Mouse (Mus musculus) T-helper 2 cell (primary cell): ENCODE measurements at regions not wholly inside any gene's neighbourhood (a gene's known extent, or its start where the extent isn't known, plus 50 kb on each side); places are given as distances from the start of the nearest gene placed in this dataset.

ENCODE experiments used
- in situ Hi-C: fragments of 300-600 bp; cut with MboI, MseI; formaldehyde crosslinking; loops from one replicate; pipeline ENCODE4 v1.15.1; 2025; ENCODE audit warnings: high pct_unique_total_duplicates

DNA sequence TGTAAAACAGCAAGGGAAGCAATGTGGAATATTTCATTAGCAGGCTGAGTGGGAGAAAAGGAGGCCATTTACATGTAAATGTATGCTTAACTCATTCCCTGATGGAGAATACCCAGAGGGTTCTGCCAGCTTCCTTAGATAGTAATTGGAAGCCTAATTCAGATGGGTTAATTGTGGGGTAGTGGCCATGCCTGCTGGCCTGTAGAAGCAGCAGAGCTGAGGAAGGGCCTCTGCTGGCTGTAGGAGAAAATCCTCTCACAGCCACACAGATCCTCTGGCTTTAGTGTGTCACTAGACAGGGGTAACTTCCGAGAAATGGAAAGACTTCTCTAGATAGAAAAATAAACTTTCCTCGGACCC lies 1588.7 kb upstream of the Got2 start:
- in situ Hi-C loops: loop anchor here (25.0 kb wide), 1 partner anchor 1315 kb away; no protein-coding TSS in a partner anchor

DNA sequence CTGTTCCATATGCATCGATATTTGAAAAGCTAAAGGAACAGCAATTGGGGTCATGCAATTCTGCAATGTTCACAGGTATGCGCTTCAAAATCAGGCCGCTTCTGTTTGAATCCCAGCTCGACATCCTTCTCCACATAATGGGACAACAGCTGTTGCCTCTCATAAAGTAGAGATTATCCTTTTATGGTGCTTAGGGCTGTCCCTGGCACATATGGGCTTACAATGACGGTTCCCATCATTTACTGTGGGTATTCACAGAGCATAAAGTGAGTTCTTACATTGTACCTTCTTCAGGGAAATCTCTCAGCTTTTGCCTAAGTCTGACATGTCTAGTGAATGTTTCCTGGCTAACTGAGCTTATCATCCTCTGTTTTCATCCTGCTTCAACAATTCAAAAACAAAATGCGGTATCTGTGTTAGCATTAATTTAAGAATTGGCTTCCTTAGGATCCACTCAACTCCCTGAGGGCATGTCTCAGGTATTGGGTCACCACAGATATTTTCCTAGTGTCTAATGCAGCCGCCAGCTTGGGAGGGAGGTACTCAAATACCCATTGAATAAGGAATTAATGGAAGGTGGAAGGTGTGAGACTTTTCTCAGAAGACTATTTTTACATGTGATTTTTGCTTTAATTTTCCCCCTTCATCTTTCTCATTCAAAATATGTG lies 1588.2 kb upstream of the Got2 start:
- in situ Hi-C loops: loop anchor here (25.0 kb wide), 1 partner anchor 1314 kb away; no protein-coding TSS in a partner anchor

DNA sequence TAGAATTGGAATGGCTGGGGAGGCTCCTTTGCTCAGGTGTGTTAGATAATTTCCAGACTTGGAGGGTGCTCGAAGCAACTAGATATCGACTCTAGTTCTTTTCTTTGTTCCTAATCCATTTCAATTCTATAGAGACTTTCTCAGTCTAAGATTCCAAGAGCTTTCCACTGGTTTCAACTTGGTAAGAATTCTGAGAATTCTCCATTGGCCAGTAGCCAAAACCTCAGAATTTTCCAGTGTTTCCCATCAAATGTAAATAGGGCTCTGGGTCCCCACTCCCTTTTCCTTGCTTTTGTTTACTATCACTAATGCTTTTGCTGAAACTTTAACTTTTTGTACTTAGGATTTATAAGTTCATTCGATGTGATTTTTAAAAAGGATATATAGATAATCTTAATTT lies 1585.0 kb upstream of the Got2 start:
- in situ Hi-C loops: no loop called here

DNA sequence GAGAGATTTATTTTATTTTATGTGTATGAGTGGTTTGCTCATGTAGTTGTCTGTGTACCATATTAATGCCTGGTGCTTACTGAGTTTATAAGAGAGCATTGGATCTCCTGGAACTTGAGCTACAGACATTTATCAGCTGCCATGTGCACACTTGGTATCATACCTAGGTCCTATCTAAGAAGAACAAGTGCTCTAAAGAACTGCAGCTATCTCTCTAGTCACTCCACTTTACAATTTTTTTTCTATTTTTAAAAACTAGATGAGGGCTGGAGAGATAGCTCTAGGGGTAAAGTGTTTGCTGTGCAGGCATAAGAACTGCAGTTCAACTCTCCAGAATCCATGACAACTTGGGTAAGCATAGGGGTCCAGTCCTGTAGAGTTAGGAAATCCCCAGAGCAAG lies 1573.1 kb upstream of the Got2 start:
- in situ Hi-C loops: no loop called here

DNA sequence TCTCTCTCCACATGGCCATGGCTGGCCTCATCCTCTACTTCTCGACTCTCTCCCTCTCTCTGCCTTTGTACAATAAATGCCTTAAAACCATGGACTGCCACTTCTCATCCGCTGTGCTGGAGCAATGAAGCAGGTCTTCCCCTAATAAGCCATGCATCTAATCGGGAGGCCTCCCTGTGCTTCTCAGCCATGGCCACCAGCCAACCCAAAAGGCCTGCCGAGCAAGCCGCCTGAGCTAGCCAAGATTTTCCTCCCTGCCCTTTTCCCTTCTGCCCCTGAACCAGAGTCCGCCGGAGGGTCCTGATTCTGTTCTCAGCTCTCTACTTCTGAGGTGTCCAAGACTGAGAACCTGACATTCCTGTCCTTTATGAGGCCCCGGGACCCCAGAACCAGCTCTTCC lies 1559.3 kb upstream of the Got2 start:
- in situ Hi-C loops: no loop called here

DNA sequence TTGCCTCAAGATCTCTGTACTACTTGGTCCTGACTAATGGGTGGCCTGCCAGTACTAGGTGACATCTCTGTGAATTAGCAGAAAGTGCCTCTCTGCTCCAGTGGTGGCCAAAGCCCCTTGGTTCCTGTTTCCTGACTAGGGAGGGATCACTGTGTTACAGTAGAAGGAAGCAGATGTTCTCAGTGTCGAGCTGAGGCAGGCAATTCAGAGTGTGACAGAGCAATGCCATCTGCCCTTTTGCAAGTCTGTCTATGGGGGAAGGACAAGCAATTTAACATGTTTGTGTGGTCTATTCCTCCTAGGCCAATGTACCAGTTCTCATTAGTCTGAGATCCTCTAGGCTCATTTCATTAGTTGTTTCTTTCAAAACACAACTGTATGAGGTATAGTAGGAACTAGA lies 1553.1 kb upstream of the Got2 start:
- in situ Hi-C loops: no loop called here

DNA sequence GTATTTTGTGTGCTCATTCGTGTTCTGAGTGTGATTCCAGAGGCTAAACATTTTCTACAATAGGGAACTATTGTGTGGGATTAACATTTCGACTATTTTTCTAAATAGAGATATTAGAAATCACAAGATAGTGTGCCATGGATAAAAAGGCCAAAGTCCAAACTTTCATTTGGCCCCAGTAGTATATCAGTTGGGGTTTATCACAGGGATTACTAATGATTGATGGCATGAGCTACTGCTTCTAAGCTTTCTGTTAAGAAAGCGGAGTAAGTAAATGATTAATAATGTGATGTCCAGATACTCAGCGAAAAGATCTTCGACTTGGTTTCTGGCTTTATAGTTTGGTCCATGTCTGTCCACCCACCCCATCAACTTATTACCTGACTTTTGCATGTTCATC lies 1545.2 kb upstream of the Got2 start:
- in situ Hi-C loops: no loop called here

DNA sequence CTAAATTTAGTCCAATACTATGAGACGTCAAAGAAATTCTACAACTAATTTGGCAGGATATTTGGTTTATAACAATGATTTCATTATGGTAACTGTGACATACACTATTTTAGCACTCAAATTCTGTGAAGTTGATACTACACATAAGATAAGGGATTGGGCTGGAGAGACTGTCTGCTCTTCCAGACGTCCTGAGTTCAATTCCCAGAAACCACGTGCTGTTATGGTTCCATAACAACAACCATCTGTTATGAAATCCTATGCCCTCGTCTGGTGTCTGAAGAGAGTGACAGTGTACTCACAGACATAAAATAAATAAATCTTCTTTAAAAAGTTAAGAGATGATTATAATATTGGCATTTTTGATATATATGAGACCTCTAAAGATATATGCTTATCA lies 1543.1 kb upstream of the Got2 start:
- in situ Hi-C loops: no loop called here

DNA sequence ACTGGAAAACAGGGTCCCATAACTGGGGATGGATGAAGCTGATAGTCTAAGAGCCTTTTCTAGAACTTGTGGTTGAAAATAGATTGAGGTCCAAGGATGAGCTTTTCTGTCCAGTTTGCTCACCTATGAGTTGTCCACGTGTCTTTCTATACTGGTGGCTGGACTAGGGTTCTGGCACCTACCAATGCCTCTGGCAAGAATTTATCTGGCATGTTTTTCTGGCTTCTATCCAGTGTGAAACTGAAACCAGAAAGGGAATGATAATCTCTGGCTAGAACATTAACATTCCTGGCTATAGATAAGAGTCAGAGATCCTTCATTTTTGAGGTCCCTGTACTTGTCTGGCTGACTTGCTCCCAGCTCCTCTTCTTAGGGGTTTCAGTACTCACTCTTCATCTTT lies 1534.0 kb upstream of the Got2 start:
- in situ Hi-C loops: no loop called here

DNA sequence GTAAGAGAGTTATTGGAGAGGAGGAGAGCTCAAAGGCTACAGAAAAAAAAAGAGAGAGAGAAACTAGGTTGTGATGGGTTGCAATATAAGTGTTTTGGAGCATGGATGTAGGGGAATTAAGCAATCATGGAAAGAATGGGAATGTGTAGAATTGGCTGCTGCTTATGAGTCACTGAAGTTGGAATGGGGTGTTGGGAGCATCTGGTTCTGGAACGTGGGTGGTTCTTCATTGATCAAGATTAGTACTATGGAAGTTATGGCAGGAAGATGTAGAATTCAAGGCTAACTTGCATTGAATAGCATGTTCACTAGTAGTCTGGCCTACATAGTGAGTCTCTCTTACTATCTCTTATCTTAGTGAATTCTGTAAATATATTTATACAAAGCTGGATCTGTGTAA lies 1526.4 kb upstream of the Got2 start:
- in situ Hi-C loops: no loop called here

DNA sequence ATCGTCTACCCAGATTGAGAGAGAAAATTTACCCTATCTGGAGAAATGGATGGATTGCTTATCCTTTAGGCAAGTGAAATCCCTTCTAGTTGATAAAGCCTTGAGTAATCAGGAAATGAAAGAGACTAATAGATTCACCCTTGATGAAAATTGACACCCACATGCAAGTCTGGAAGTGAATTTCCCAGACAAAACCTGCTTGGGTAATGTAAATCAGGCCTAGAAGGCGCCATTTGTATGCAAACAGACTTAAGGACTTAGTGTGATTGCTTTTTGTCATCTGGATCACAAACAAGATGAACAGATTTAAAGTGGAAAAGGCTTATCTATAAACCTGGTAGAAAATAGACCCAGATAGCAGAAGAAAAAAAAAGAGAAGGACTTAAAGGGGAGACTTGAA lies 1515.0 kb upstream of the Got2 start:
- in situ Hi-C loops: no loop called here

DNA sequence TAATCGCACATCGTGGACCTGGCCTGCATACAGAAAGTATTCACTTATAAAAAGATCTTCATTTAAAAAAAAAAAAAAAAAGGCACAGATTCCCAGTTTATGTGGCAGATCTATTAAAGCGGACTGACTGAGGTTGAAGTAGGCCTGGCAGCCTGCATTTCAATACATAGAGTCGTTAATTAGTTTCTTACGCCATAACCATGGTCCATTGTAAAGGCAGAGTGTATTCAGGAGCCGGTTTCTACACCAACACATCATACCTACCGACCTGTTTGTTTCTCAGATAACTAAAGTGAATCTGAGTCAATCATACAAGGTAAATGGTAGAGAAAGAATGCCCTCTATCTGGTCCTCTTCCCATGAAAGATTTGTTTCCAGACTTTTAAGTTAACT lies 1509.0 kb upstream of the Got2 start:
- in situ Hi-C loops: no loop called here

DNA sequence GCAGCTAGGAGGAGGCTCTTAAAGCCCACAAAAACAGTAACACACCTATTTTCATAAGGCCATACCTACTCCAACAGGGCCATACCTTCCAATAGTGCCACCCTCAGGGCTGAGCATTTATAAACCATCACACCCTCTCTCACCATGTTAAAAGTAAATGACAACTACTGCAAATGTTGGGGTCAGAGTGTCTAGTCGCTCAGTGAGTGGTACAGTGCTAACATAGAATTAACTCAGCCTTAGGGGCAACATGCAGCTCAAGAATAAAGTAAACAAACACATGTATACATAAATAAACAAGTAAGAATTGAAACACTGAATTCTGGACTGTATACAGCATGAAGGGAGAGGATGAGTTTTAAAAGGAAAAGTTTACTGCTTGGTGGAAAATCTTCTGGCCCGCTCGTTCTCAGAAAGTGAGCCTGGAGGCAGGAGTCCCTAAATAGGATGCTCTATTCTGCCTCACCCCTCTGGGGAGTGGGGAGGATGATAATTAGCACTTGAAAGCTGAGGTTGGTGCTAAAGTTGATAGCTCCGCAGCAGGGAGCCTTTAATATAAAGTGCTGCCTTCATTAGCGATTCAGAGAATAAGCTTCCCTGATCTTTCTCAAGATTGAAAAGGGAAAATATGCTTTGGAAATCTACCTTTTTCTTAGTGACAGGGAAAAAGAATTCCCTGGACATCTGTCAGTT lies 1508.4 kb upstream of the Got2 start:
- in situ Hi-C loops: no loop called here

DNA sequence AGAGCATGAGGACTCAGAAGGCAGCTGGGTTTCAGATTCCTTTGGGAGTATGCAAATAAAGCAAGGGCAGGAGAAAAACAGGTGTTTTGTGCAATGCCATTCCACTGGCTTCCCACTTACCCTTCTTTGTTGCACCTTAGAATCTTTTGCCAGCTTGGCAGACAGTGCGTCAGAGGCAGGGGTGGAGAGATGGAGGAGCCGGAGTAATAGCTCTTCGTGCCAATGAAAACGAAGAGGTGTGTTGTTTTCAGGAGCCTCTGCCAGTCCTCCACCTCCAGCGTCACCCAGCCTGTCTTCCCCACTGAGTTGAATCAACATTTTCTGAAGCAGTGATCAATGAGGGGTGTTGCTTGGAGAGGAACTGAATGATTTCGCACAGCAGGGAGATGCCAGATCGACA lies 1501.3 kb upstream of the Got2 start:
- in situ Hi-C loops: no loop called here

DNA sequence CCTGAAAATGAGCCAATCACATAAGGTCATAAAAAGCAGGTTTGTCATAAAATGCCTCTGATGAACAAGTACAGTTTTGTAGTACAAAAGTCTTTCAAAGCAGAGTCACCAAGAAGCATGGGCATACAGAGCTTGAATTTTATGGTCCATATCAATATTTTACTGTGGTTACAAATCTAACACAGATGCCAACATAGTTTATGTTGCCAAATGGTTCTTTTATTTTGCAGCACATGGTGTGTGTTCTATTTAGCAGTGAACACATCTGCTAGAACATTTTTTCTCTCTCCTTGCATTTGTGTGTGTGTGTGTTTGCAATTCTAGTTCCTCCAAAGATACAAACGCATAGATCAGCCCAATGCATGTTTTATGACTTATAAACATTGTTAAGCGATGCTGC lies 1500.8 kb upstream of the Got2 start:
- in situ Hi-C loops: no loop called here

DNA sequence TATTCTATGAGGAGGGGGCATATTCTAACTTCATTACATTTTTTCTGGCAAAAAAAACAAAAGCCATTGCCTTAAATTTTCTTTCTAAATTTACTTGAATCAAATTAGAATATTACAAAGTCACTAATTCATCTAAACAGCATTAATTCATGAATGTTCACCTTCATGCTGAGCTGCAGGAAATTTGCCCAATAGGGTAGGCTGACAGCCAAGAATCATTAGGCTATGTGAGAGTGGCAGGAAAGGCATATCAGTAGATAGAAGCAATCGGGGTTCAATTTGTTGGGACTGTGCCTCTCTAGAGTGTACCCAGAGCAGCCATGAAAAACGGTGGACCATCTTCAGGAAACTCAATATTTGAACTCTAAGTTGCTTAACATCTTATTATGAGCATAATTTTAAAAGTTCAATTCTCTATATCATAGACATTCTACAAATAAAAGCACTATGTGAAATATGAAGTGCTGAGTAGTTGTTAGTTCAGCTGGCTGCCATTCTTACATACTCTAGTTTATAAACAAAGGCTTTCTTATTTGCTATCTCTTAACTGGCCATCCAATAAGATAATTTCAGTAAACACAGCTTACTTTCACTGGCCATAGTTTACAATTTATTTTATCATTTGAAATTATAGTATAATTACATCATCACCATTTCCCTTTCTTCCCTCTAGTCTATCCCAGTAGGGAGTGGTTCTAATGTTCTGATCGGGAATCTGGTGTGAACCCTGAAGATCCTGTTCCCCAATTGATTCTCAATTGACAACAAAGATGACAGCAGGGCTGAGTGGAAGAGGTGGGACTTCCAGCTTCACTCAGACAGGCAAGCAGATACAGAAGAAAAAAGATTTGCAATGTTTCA lies 1486.8 kb upstream of the Got2 start:
- in situ Hi-C loops: no loop called here

DNA sequence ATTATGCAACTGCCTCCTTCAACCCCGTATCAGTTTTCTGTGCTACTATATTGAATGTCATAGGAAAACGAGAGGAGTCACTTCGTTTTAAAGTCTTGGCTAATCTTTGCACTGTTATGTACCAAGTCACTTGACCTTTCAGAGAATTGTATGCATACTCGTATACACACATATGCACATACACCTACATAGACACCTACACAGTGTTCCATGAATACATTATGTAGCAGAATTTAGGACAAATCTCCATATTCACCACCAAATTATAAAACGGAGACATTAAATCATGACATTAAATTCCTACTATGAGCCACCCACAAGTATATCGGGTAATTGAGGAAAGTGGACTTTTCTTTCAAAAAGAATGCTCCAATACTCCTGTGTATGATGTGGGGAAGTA lies 1458.3 kb upstream of the Got2 start:
- in situ Hi-C loops: no loop called here

DNA sequence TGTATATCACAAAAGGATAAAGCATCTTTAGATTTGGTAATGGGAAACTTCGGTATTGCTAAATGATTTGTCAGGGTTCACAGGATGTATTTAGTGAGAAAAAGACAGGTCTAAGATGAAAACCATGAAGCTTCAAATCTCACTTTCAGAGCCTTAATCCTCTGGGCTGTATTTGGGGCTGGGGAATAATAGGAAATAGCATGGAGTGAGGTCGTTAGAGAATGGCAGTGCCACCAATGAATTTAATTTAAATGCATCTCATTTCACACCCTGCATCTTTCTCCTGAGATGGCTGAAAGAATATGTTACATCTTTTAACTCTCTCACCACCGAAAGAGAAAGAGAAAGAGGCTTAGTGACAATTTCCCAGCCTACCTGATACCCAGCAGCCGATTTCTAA lies 1427.2 kb upstream of the Got2 start:
- in situ Hi-C loops: no loop called here

DNA sequence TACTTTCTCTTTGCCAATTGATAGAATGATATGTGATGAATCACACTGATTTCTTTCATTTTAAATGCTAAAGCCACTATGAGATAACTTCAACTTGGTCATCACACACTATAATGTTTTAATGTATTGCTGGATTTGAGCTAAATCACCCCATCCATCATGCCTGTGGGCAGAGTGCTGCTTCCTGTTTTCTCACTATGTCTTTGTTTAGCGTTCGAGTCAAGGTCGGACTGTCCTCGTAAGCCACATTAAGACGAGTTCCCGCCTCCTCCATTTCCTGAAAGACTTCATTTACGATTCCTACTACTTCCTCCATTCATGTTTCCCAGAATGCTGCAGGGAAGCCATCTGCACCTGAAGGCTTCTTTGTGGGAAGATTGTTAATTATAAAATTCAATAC lies 1420.0 kb upstream of the Got2 start:
- in situ Hi-C loops: no loop called here

DNA sequence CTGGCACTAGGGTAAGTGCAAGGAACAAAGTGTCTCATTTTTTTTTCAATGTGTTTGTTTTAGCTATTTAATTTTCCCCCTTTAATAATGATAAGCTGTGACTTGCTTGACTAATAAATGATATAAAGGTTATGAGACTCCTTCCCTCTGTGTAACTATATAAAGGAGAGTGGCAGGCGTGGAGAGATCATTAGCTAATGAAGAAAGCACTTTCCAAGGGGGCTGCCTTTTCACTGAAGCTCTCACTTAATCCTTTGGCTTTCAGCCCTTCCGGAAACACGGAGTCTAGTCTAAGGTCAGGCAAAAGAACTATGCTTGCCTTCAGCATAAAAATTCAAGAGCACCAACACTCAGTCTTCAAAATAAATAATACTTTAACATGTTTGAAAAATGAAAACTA lies 1382.2 kb upstream of the Got2 start:
- in situ Hi-C loops: no loop called here

DNA sequence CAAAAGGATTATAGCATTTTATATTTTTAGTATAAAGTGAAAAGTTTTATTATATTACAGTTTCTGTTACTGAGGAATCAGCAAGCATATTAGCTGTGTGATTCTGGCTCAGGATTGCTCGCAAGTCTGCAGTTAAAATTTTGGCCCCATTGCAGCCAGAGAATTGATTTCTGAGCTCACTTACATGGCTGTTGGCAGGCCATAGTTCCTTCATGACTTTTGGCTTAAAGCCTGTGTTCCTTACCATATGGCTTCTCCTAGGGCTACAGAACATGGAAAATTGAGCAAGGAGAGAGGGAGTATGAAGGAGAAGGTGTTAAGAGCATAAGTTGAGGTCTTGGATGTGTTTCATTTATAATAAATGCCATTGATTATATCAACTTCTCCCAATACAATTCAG lies 1372.6 kb upstream of the Got2 start:
- in situ Hi-C loops: no loop called here

DNA sequence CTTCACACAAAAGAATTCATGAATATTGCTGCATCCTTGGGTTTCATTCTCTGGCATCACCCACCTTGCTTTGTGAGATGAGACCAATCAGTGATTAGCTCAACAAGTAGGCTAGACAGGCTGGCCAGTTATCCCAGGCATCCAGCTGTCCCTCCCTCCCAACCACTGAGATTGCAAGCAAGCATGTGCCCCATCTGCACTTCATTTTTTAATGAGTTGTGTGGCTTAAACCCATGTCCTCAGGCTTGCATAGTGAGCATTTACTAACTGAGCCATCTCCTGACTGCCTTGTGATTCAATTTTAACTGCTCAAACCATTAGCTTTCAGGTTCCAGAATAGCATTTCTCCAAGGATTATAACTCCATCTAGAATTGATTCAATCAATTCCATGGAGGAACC lies 1365.8 kb upstream of the Got2 start:
- in situ Hi-C loops: no loop called here

DNA sequence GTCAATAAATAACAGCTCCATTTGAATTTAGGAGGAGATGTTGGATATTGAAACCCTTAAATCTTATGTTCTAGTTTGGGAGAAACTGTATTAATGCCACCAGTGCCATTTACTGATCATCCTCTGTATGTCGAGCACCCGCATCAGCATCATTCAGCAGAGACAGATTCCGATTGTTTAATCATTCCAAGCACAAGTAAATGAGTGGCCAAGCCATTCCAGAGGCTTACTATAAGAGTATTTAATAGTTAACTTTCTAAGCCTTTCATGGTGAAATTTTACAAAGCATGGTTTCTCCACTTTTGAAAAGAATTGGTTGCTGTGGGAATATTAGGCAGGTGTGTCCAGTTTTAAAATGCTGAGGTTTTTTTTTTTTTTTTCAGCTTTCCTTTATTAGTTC lies 1363.9 kb upstream of the Got2 start:
- in situ Hi-C loops: no loop called here
